Mouse (Mus musculus) neural tube, embryonic 12.5 days (tissue): Measurements from ENCODE around the gene Slc23a4. TPM values are rescaled to one million over a fixed set of nuclear protein-coding genes. Genes with fewer than 3 reads are reported as not detected.
A peak's percentile ranks its signal among the peaks of the same experiment; 100 is the strongest.

Experiments used
- ATAC-seq: fragments of 200-750 bp; cut with Nextera tagmentation; 2 replicates; pipeline ENCODE4 v1.8.0; 2017; ENCODE audit warnings: low read depth, mild to moderate bottlenecking, moderate TSS enrichment, moderate library complexity; ENCODE audit not compliant: low FRiP score
- H3K27ac ChIP-seq: fragments of 300-500 bp; sonication (generic); 2 replicates; pipeline ENCODE4 v1.5.1; 2016
- H3K27me3 ChIP-seq: fragments of 300-500 bp; sonication (generic); replicated peaks from 2 replicates; pipeline ENCODE4 v1.6.1; 2016; ENCODE audit warnings: mild to moderate bottlenecking
- H3K36me3 ChIP-seq: fragments of 300-500 bp; sonication (generic); 2 replicates; pipeline ENCODE4 v1.6.1; 2016; ENCODE audit warnings: mild to moderate bottlenecking
- H3K4me1 ChIP-seq: fragments of 300-500 bp; sonication (generic); 2 replicates; pipeline ENCODE4 v1.6.1; 2016
- H3K4me2 ChIP-seq: fragments of 300-500 bp; sonication (generic); replicated peaks from 2 replicates; pipeline ENCODE4 v1.6.1; 2016; ENCODE audit warnings: mild to moderate bottlenecking
- H3K4me3 ChIP-seq: fragments of 300-500 bp; sonication (generic); 2 replicates; pipeline ENCODE4 v1.5.1; 2016
- H3K9ac ChIP-seq: fragments of 300-500 bp; sonication (generic); 2 replicates; pipeline ENCODE4 v1.6.1; 2016; ENCODE audit warnings: mild to moderate bottlenecking
- H3K9me3 ChIP-seq: fragments of 300-500 bp; sonication (generic); 2 replicates; pipeline ENCODE4 v1.6.1; 2016; ENCODE audit warnings: mild to moderate bottlenecking
- WGBS: fragments of 180-500 bp; shearing (Covaris S2); methylation state at CpG from one replicate; pipeline ENCODE4 v1.1.7; 2016; 5-methylcytosine and 5-hydroxymethylcytosine counted together
- polyA plus RNA-seq: library from polyadenylated mRNA; unstranded; fragments of >200 nt; fragmentation: Nextera tagmentation; extraction: Ambion mirVana; gene quantifications from 2 replicates; pipeline ENCODE4 v1.2.1, GENCODE M21; 2016

Slc23a4 gene
- polyA plus RNA-seq, 1 experiment from 2014 or later = 0.67 TPM

DNA sequence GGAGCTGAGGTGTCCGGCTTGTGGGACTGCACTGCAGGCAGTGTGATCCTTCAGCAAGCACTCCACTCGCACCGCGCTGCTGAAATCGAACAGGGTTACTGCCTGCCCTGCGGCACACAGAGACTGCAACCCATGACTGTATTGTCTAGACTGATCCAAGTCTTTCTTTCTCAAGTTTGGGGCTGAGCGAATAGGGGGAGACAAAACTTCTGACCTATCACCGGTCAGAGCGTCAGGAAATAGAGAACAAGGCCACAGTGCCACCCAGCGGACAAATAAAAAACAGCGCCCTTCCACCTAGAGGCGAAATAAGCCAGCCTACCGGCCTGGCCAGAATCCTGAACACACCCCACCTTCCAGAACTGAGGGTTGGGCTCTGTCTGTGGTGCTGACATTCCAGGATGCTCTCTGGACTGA lies 7.1 kb upstream of the Slc23a4 start:
- 8% methylated on average over 13 of the region's 13 CpGs for WGBS
- Histone ChIP-seq H3K27ac (no peak overlapping the region), H3K36me3 (no peaks in the 10 kb centered on the region), H3K9me3 (no peaks in the 10 kb centered on the region), H3K4me3 (no peak overlapping the region), H3K4me1 (peaks cover 8% of the 10 kb centered on the region; the same call in 1 of the 2 replicates), H3K4me2 (peak overlapping the region; percentile 53), H3K27me3 (no peaks in the 10 kb centered on the region), H3K9ac (no peak overlapping the region)
- ATAC-seq = peak; percentile 83

DNA sequence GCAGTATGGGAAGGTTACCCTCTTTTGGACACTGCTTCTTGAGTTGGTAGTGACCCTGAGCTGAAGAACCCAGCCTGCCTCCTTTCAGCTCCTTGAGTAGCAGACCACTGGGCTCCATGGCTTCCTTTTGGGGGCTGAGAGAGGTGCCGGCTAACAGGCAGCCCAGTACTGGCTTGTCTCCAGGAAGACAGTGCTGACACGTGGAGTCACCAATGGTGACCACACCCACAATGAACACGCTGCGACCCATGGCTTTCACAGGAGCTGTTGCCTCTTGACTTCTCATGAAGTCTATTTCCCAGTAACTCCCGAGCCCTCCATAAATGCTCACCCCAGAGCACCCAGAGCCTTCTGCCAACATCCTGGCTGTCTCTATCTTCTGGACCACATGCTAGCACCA lies 6.5 kb upstream of the Slc23a4 start:
- Histone ChIP-seq H3K9ac (no peak overlapping the region), H3K9me3 (no peaks in the 10 kb centered on the region), H3K4me3 (no peak overlapping the region), H3K27me3 (no peaks in the 10 kb centered on the region), H3K27ac (no peak overlapping the region), H3K4me1 (peaks cover 8% of the 10 kb centered on the region; the same call in 1 of the 2 replicates), H3K4me2 (peak overlapping the region; percentile 53), H3K36me3 (no peaks in the 10 kb centered on the region)
- 0 out of 2 replicates have a peak, but pooled peaks have one; percentile 14 for ATAC-seq
- 85% methylated on average over 5 of the region's 5 CpGs for WGBS

DNA sequence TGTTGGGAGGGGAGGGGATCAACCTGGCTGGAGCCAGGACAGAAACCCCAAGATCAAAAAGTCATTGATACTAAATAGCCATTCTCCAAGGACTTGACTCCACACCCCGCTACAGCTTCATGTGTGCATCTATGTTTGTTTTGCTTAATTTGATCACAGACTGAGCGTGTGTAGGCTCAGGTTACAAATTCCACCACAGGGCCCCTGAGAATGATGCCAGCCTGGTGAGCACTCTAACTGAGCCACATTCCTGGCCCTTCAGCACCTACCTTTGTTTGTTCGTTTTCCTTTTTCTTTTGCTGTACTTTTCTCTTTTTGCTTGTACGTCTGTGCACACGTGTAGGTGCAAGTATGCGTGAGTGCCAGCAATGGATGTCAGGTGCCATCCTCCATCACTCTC lies 1.1 kb upstream of the Slc23a4 start:
- no peak overlapping the region for H3K27ac ChIP-seq
- no peaks in the 10 kb centered on the region for H3K9me3 ChIP-seq
- H3K9ac ChIP-seq = no peak overlapping the region
- H3K4me2 ChIP-seq = no peak overlapping the region
- peaks cover 12% of the 10 kb centered on the region for H3K4me1 ChIP-seq
- H3K4me3 ChIP-seq = no peak overlapping the region
- H3K36me3 ChIP-seq = no peaks in the 10 kb centered on the region
- no peak for ATAC-seq
- H3K27me3 ChIP-seq = no peaks in the 10 kb centered on the region
- 77% methylated on average over 6 of the region's 6 CpGs for WGBS

DNA sequence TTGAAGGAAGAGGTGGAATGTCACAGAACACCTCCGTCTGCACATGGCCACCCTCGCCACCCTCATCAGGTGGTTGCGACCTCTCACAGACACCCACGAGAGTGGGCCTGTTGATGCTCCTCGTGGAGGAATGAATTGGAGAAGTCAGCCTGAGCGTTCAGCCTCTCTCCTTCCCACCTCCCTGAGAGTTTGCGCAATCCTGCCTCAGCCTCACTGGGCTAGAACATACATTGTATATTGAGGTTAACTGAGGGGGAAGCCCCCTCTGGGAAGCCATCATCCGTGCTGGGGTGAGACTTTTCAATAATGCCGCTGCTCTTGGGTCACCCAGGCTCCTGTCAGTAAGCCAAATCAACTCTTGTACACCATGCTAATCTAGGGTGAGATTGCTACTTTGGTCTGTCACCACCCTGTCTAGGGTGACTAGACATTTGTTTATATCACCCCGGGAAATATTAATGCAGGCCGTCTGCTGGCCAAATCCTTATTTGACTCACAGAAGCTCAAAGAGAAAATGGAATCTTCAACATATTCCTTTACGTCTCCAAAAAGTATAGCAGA lies 1.0 kb downstream of the Slc23a4 start:
- no peaks in the 10 kb centered on the region for H3K36me3 ChIP-seq
- no peak overlapping the region for H3K27ac ChIP-seq
- no peak overlapping the region for H3K9ac ChIP-seq
- ATAC-seq = no peak
- H3K4me2 ChIP-seq = no peak overlapping the region
- no peaks in the 10 kb centered on the region for H3K27me3 ChIP-seq
- H3K9me3 ChIP-seq = no peaks in the 10 kb centered on the region
- no peak overlapping the region for H3K4me3 ChIP-seq
- H3K4me1 ChIP-seq = peaks cover 12% of the 10 kb centered on the region
- WGBS = 91% methylated on average over 12 of the region's 12 CpGs

DNA sequence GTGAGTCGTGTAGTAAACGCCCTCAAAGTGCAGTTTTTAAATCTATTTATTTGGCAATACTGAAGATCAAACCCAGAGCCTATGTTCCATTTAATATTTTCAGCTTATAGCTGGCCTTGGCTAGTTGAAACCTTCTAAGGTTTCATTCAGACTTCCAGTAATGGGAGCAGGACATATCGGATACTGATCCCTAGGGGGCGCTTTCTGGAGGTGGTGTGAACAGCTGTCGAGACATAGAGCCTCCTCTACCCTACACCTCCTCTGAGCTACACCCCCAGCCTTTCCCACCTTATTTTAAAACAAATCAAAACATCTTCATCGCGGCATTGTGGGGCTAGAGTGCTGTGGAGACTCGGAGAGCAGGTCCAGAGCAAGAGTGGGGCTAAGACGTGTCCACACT lies 7.5 kb downstream of the Slc23a4 start:
- WGBS = 65% methylated on average over 9 of the region's 9 CpGs
- Histone ChIP-seq H3K27ac (no peak overlapping the region), H3K4me2 (no peak overlapping the region), H3K4me1 (no peaks in the 10 kb centered on the region), H3K9ac (no peak overlapping the region), H3K27me3 (no peaks in the 10 kb centered on the region), H3K4me3 (no peak overlapping the region), H3K9me3 (no peaks in the 10 kb centered on the region), H3K36me3 (no peaks in the 10 kb centered on the region)
- no peak for ATAC-seq

DNA sequence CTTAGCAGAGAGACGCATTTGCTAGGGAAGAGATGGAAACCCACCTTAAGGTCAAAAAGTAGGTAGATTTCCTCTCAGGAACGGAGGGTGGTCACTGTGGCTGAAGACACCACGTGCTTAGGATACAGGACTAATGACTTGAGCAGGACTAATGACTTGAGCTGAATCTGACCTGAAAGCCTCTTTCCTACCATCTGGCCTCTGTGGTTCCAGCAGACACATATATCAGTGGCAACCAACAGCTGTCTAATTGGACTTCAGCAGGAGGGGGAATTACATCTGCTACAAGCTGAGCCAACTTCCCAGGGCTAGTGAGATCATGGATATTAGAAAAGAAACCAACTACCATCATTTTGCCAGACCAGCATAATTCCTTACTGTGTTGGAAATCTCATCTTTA lies 8.9 kb downstream of the Slc23a4 start:
- 77% methylated on average over 3 of the region's 3 CpGs for WGBS
- no peak overlapping the region for H3K27ac ChIP-seq

DNA sequence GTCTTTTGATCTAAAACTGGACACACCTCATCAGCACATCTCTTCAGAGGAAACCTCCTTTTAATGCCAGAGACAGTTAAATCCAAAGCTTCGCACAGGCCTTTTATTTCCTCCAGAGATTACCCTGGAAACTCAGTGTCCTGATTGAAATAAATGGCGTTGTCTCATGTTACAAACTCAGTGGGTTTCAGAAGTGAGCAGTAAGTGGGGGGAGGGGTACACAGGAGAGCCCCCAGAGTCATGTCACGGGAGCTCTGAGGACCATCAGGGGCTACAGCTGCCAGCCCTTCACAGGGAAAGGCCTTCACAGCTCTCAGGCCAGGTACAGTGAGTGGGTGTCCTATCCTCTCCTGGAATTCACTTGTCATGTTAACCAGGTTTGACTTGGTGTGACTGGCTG lies 17.0 kb downstream of the Slc23a4 start:
- no peak overlapping the region for H3K9ac ChIP-seq
- WGBS = 29% methylated on average over 3 of the region's 3 CpGs
- no peak for ATAC-seq
- H3K27ac ChIP-seq = no peak overlapping the region
- H3K4me1 ChIP-seq = no peaks in the 10 kb centered on the region
- no peaks in the 10 kb centered on the region for H3K9me3 ChIP-seq
- no peak overlapping the region for H3K4me2 ChIP-seq
- H3K27me3 ChIP-seq = no peaks in the 10 kb centered on the region
- no peaks in the 10 kb centered on the region for H3K36me3 ChIP-seq
- no peak overlapping the region for H3K4me3 ChIP-seq

More for the DNA sequence above, 8.9 kb downstream of the Slc23a4 start:
- no peak overlapping the region for H3K4me3 ChIP-seq
- no peaks in the 10 kb centered on the region for H3K4me1 ChIP-seq
- no peak for ATAC-seq
- H3K4me2 ChIP-seq = no peak overlapping the region
- no peaks in the 10 kb centered on the region for H3K27me3 ChIP-seq
- H3K9ac ChIP-seq = no peak overlapping the region
- no peaks in the 10 kb centered on the region for H3K36me3 ChIP-seq
- H3K9me3 ChIP-seq = no peaks in the 10 kb centered on the region

DNA sequence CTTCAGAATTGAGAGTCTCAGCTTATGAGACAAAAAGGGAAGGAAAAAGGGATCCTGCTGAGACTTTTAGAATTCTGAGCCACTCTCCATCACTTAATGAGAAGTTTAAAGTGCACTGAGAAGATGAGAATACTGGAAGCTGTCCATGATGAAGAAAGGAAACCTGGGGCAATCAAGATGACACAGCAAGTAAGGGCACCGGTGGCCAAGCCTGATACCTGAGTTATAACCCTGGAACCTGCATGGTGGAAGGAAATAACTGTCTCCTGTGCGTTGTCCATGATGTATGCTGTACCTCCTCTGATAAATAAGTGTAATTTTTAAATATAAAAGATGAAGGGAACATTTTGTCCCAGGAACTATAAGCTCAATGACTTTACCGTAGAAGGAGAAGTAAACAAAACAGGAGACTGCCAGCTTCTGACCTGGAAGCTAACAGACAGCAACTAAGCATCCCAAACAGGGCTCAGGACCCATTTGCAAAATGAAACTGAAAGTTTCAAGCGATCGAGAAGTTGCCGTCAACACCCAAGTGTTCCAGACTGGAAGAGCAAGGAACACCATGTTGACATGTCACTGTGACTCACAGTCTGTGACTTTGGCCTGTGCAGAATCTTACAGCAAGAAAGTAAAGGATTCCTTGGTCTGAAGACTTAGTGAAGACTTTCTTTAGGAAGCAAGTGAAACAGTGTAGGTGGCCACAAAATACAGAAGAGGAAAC lies 22.2 kb downstream of the Slc23a4 start:
- Histone ChIP-seq H3K27me3 (no peaks in the 10 kb centered on the region), H3K36me3 (no peaks in the 10 kb centered on the region), H3K4me3 (no peak overlapping the region), H3K9ac (no peak overlapping the region), H3K27ac (no peak overlapping the region), H3K4me1 (no peaks in the 10 kb centered on the region), H3K4me2 (no peak overlapping the region), H3K9me3 (no peaks in the 10 kb centered on the region)
- ATAC-seq = no peak
- 89% methylated on average over 6 of the region's 6 CpGs for WGBS

DNA sequence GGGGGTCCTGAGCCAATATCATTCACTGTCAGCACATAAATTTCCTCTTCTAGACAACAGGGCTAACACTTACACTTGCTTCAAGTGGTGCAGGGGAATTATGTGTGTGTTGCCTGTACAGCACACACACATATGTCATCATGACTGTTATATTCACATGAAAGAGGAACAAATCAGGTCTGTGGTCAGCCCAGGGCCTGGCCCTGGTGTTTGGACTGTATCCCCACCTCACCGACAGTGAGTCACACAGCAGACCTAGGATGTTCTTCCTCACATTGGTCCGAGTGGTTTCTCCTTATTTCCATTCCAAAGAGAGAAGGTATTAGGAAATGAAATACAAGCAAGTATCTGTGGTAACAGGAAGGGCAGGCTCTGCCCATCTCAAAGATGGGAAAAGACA lies 23.7 kb downstream of the Slc23a4 start:
- Histone ChIP-seq H3K4me2 (no peak overlapping the region), H3K27ac (no peak overlapping the region), H3K9me3 (no peaks in the 10 kb centered on the region), H3K4me1 (no peaks in the 10 kb centered on the region), H3K36me3 (no peaks in the 10 kb centered on the region), H3K9ac (no peak overlapping the region), H3K4me3 (no peak overlapping the region), H3K27me3 (no peaks in the 10 kb centered on the region)
- no peak for ATAC-seq
- WGBS = 68% methylated on average over 2 of the region's 2 CpGs

DNA sequence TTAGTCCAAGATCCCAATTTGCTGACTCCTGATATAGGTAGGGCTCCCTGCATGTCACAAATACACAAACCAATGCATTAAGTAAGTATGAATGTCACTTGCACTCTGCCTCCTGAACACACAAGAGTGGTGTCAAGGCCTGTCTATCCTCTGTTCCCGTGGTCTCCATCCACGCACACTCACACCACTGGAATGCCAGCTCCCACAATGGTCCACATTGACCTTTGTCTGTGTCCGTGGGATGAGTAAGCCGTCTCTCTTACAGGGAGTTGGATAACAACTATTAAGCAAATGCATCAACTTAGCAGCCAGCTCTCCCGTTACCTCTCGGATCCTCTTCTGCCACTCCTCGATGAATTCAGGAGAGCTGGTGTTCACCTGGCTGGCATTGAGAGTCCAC lies 29.1 kb downstream of the Slc23a4 start:
- WGBS = 88% methylated on average over 7 of the region's 7 CpGs
- H3K9me3 ChIP-seq = no peaks in the 10 kb centered on the region
- no peaks in the 10 kb centered on the region for H3K36me3 ChIP-seq
- H3K4me2 ChIP-seq = no peak overlapping the region
- no peak for ATAC-seq
- H3K4me3 ChIP-seq = no peak overlapping the region
- no peak overlapping the region for H3K27ac ChIP-seq
- H3K4me1 ChIP-seq = peaks cover 4% of the 10 kb centered on the region; the same call in 1 of the 2 replicates
- no peak overlapping the region for H3K9ac ChIP-seq
- no peaks in the 10 kb centered on the region for H3K27me3 ChIP-seq

DNA sequence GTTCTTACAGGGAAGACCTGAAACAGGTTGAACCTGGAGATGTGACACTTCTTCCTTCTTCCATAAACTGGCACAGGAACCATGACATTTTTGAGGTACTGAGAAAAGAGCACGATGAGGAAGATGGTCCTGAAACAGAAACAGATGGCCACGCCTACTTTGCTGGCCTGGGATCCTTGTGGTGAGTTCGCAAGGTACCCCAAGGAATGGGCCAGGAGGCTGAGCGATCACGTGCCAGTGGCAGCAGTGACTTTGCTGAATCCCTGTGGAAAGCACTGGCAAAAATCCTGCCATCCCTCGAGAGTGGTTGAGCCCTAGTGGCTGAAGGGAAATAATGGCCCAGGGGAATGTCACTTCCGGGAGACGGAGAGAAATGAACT lies 32.4 kb downstream of the Slc23a4 start:
- no peaks in the 10 kb centered on the region for H3K36me3 ChIP-seq
- ATAC-seq = no peak; the same call in 1 of the 2 replicates
- H3K4me1 ChIP-seq = peaks cover 4% of the 10 kb centered on the region; the same call in 1 of the 2 replicates
- 42% methylated on average over 8 of the region's 8 CpGs for WGBS
- no peak overlapping the region for H3K27ac ChIP-seq
- peak overlapping the region; percentile 41 for H3K4me2 ChIP-seq
- H3K27me3 ChIP-seq = no peaks in the 10 kb centered on the region
- H3K9me3 ChIP-seq = no peaks in the 10 kb centered on the region
- H3K4me3 ChIP-seq = no peak overlapping the region
- H3K9ac ChIP-seq = no peak overlapping the region

DNA sequence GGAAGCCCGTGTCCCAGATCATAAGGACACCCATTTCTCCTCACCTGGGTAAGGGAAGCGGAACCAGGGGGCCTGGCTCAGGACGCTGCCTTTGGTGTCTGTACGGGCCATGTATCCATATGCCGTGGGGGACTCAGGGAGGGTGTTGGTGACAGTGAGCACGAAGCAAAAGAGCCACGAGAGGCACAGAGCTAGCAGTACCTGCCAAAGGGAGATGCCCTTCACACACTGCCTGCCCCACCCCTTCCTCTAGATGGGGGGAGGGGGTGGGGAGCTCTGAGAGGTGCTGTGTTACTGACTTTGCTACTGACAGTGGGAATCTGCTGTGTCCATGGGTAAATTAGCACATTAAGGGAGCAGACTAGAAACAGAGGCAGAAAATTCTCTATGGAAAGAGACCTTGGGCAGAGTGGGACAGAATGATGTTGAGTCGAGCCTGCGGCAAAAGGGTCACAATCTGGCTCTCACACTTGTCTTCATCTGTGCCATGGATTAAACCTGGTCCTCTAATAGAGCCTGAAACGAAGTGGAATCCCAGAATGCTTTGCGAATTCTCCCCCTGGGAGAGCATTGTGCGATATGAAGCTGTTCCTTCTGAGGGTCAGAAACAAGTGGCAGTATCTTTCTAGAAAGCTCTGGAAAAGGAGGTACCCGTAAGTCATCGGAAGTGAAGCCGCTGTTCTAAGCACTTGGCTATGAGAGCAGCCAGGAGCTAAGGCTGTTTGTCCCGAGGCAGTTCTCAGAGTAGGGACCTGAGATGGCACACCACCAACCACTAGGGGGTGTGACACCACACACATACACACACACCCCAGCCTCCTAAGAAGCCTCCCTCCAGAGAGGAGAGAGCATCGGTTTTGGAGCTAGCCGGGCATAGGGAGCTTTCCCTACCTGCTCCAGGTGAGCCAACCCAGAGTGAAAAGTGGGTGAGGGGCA lies 33.0 kb downstream of the Slc23a4 start:
- Histone ChIP-seq H3K9ac (no peak overlapping the region), H3K36me3 (no peaks in the 10 kb centered on the region), H3K4me1 (peaks cover 4% of the 10 kb centered on the region; the same call in 1 of the 2 replicates), H3K4me2 (peak overlapping the region; percentile 41), H3K27me3 (no peaks in the 10 kb centered on the region), H3K27ac (no peak overlapping the region), H3K9me3 (no peaks in the 10 kb centered on the region), H3K4me3 (no peak overlapping the region)
- ATAC-seq = peak; percentile 68; the same call in 1 of the 2 replicates
- WGBS = 55% methylated on average over 18 of the region's 18 CpGs
